Mouse (Mus musculus) ES-E14 (cell line): ENCODE measurements at regions not wholly inside any gene's neighbourhood (a gene's known extent, or its start where the extent isn't known, plus 50 kb on each side); places are given as distances from the start of the nearest gene placed in this dataset.

Experiments
- DNase-seq: peaks from one replicate; pipeline ENCODE4 v3.0.0-alpha.2; 2013; ENCODE audit warnings: low read depth, low spot score
- H3K27ac ChIP-seq: 2 replicates; pipeline ENCODE4 v1.5.1; 2012; ENCODE audit warnings: low read depth, mild to moderate bottlenecking, low read length, moderate library complexity, mixed read lengths; ENCODE audit not compliant: poor library complexity, insufficient read depth, severe bottlenecking
- H3K36me3 ChIP-seq: 2 replicates; pipeline ENCODE4 v1.6.1; 2012; ENCODE audit warnings: mild to moderate bottlenecking, low read length, moderate library complexity, mixed read lengths; ENCODE audit not compliant: control insufficient read depth, poor library complexity, insufficient read depth, severe bottlenecking
- H3K4me1 ChIP-seq, 2 experiments: fragments of 150-350 bp in 1 of 2; sonication (generic) in 1 of 2; 2 replicates each; pipeline ENCODE4 v1.6.1; 2012; ENCODE audit warnings: low read length in 2 of 2, mild to moderate bottlenecking in 1 of 2, mixed read lengths in 1 of 2; ENCODE audit not compliant: control insufficient read depth in 2 of 2, insufficient read depth in 2 of 2, poor library complexity in 1 of 2
- H3K4me3 ChIP-seq, 2 experiments: fragments of 150-350 bp in 1 of 2; sonication (generic) in 1 of 2; 2 replicates each; pipeline ENCODE4 v1.5.1; 2012; ENCODE audit warnings: low read length in 2 of 2, low read depth in 1 of 2, mild to moderate bottlenecking in 1 of 2, mixed read lengths in 1 of 2; ENCODE audit not compliant: insufficient read depth in 1 of 2, poor library complexity in 1 of 2, severe bottlenecking in 1 of 2
- H3K9ac ChIP-seq: 2 replicates; pipeline ENCODE4 v1.6.1; 2012; ENCODE audit warnings: low read depth, mild to moderate bottlenecking, low read length, mixed read lengths; ENCODE audit not compliant: poor library complexity, insufficient read depth, severe bottlenecking
- H3K9me3 ChIP-seq: fragments of 150-350 bp; sonication (generic); 2 replicates; pipeline ENCODE4 v1.6.1; 2012; ENCODE audit warnings: low read depth, mild to moderate bottlenecking, low read length; ENCODE audit not compliant: control insufficient read depth, insufficient read depth
- CHD2 ChIP-seq: IDR thresholded peaks from 2 replicates; pipeline ENCODE4 v1.6.1; 2014; ENCODE audit warnings: mild to moderate bottlenecking, low read depth, low read length, inconsistent platforms
- HCFC1 ChIP-seq: IDR thresholded peaks from 2 replicates; pipeline ENCODE4 v1.6.1; 2012; ENCODE audit warnings: low read length, inconsistent platforms, borderline replicate concordance; ENCODE audit not compliant: insufficient read depth
- MAFK ChIP-seq: IDR thresholded peaks from 2 replicates; pipeline ENCODE4 v1.6.1; 2014; ENCODE audit warnings: mild to moderate bottlenecking, low read depth, low read length, inconsistent platforms; ENCODE audit not compliant: insufficient read depth
- ZC3H11A ChIP-seq: IDR thresholded peaks from 2 replicates; pipeline ENCODE4 v1.6.1; 2012; ENCODE audit warnings: low read depth, mild to moderate bottlenecking, inconsistent platforms, low read length, borderline replicate concordance
- ZNF384 ChIP-seq: IDR thresholded peaks from 2 replicates; pipeline ENCODE4 v1.6.1; 2012; ENCODE audit warnings: low read depth, low read length, inconsistent platforms
- in situ Hi-C, 2 experiments: fragments of 600-800 bp; cut with MboI; formaldehyde crosslinking; loops; one replicate each; pipeline ENCODE4 v1.15.1; 2025; ENCODE audit warnings: low sequenced_read_pairs in 2 of 2, inconsistent platforms in 1 of 2; ENCODE audit not compliant: unreplicated experiment in 2 of 2

DNA sequence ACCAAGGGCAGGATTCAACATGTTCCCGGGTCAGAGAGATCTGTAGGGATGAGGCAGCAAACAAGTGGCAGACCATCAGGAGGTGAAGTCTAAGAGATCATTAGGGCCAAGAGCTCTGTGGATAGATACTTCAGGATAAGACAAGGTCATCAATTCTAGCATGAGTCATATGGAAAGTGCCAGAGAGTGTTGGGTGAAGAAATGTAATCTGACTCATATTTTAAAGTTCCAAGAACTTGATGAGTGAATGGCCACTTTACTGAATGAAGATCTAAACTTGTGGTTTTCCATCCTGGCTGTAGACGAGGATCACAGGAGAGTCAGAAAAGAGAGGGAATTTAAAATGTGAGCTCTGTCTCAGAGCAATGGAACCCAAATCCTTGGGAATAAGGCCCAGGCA, 115.6 kb downstream of the Sox9 start:
- in situ Hi-C loops = no loop called here
- TF ChIP-seq ZNF384 = no peak
- TF ChIP-seq ZC3H11A = no peak
- TF ChIP-seq MAFK = no peak
- TF ChIP-seq CHD2 = no peak
- TF ChIP-seq HCFC1 = no peak
- Histone ChIP-seq H3K9me3 (no peaks in the 10 kb centered on the region), H3K4me1 (no peaks in the 10 kb centered on the region), H3K27ac (no peak overlapping the region), H3K9ac (no peak overlapping the region), H3K36me3 (no peaks in the 10 kb centered on the region), H3K4me3 (no peak overlapping the region)
- DNase-seq = no peak

DNA sequence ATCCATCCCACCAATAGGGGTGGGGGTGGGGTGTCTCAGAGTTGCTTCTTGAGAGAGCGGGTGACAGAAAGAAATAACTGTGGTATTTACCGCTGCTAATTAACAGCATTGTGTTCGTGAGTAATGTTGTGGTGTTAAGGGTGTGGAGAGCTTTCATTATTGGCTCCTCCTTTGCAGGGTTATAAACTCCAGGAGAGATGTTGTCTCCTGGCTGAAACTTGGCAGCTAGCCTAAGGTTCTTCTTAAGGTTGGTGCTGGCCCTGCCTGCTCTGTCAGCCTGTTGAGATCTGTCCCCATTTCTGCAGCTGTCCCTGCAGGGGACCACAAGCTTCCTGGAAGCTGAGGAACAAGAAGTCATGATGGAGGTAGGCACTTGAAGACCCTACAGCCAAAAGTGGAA, 120.6 kb downstream of the Sox9 start:
- H3K9ac ChIP-seq = no peak overlapping the region
- no peak overlapping the region for H3K27ac ChIP-seq
- DNase-seq = no peak
- TF ChIP-seq MAFK (no peak), CHD2 (no peak), HCFC1 (no peak), ZC3H11A (no peak), ZNF384 (no peak)
- no peak overlapping the region for H3K4me3 ChIP-seq
- in situ Hi-C loops = no loop called here
- no peaks in the 10 kb centered on the region for H3K9me3 ChIP-seq
- no peaks in the 10 kb centered on the region for H3K4me1 ChIP-seq
- no peaks in the 10 kb centered on the region for H3K36me3 ChIP-seq

DNA sequence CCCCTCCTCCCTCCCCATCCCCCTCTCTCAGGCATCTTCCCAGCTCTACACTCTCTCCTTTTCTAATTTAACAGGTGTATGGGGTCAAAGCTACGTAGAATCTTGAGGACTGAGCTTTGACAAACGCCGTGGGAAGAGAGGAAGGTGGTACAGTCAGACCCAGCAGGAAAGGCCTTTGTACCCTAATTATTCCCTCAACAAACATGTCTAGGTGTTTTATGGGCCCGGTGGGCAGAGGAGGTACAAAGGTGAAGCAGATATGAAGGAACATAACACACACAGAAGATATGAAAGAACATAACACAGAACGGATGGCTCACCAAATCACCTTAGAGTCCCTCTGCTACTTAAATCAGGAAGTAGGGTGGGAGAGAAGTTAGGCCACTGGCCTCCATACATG, 128.3 kb downstream of the Sox9 start:
- DNase-seq = no peak
- no peak for TF ChIP-seq CHD2
- TF ChIP-seq ZC3H11A = no peak
- TF ChIP-seq MAFK = no peak

DNA sequence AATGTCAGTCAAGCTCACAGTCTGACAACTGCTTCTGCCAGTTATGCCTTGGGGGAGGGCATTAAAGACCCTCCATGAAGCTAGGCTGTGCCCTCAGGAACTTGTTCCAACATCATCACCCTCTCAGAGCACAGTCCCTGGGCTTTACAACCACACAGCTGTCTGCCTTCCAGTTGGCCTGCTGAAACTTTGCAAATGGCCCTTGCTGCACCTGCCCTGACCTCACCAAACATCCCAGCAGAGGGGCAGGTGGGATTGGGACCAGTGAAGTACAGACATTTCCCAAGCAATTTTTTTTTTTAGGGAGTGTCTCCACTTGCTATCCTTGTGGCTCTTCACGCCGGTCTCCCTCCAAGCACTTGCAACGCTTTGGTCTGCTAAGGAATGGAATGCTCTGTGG, 130.9 kb downstream of the Sox9 start:
- in situ Hi-C loops = no loop called here
- Histone ChIP-seq H3K27ac (no peak overlapping the region), H3K9me3 (no peaks in the 10 kb centered on the region), H3K4me1 (no peaks in the 10 kb centered on the region), H3K4me3 (no peak overlapping the region), H3K9ac (no peak overlapping the region), H3K36me3 (no peaks in the 10 kb centered on the region)
- TF ChIP-seq ZNF384 (no peak), CHD2 (no peak), MAFK (no peak), ZC3H11A (no peak), HCFC1 (no peak)
- no peak for DNase-seq

More for the DNA sequence above, 128.3 kb downstream of the Sox9 start:
- no peaks in the 10 kb centered on the region for H3K9me3 ChIP-seq
- no peaks in the 10 kb centered on the region for H3K4me1 ChIP-seq
- in situ Hi-C loops = no loop called here
- no peaks in the 10 kb centered on the region for H3K36me3 ChIP-seq
- H3K9ac ChIP-seq = no peak overlapping the region
- H3K27ac ChIP-seq = no peak overlapping the region
- H3K4me3 ChIP-seq = no peak overlapping the region

DNA sequence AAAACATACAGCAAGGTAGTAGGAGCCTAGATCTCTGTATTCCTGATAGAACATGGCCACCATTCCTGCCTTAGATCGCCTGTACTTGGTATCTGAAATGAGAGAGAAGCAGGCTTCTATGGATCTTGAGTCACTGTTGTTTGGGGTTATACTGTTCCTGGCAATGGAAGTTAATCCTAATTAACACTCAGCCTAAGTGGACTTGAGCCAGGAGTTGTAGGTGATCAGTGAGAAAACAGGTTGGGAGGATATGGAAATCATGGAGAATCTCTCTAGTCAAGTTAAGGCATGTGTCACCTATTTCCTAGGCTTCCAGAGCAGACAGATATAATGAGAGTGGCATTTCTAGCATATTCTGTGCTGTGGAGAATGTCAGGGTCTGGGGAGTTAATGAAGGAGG, 134.9 kb downstream of the Sox9 start:
- no peak overlapping the region for H3K4me3 ChIP-seq
- no peaks in the 10 kb centered on the region for H3K36me3 ChIP-seq
- in situ Hi-C loops = no loop called here
- H3K9me3 ChIP-seq = no peaks in the 10 kb centered on the region
- H3K9ac ChIP-seq = no peak overlapping the region
- no peaks in the 10 kb centered on the region for H3K4me1 ChIP-seq
- TF ChIP-seq ZNF384 (no peak), CHD2 (no peak), MAFK (no peak), HCFC1 (no peak), ZC3H11A (no peak)
- no peak for DNase-seq
- H3K27ac ChIP-seq = no peak overlapping the region
